Mouse (Mus musculus) liver, adult 2 months (tissue): ENCODE results near the gene Bhlha15.

Experiments
- CTCF ChIP-seq: fragments of 200-500 bp; IDR thresholded peaks from 2 replicates; pipeline ENCODE4 v1.5.1; 2011; ENCODE audit warnings: low read depth, low read length, control low read depth
- POLR2A ChIP-seq: fragments of 200-500 bp; IDR thresholded peaks from 2 replicates; pipeline ENCODE4 v1.6.1; 2011; ENCODE audit warnings: low read length, control low read depth; ENCODE audit not compliant: insufficient read depth; ENCODE audit errors: extremely low read depth

DNA sequence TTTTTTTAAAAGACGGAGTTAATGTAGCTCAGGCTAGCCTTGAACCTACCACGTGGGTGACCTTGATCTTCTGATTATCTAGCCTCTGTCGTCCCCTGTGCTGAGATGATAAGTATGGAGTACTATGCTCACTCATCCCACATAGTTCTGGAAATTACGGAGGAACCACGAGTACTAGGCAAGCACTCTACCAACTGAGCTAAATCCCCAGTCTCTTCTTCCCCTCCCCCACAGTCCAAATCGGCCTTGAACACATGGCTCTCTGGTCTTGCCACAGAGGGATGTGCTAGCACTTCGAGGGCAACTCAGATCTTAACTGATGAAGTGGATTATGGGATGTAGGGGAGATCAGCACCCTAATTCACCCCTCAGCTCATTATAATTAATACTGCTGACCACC is 28.0 kb downstream of the Bhlha15 start:
- no peak for TF ChIP-seq CTCF
- TF ChIP-seq POLR2A: no peak
